Mouse (Mus musculus) cortical plate, adult 2 months (tissue): ENCODE measurements around the gene Zfp69.

Experiments
- CTCF ChIP-seq: fragments of 200-500 bp; IDR thresholded peaks from 2 replicates; pipeline ENCODE4 v1.5.1; 2011; ENCODE audit warnings: mild to moderate bottlenecking, control low read depth, low read length; ENCODE audit not compliant: insufficient read depth; ENCODE audit errors: extremely low read depth
- POLR2A ChIP-seq: fragments of 200-500 bp; IDR thresholded peaks from 2 replicates; pipeline ENCODE4 v1.6.1; 2011; ENCODE audit warnings: mild to moderate bottlenecking, low read length, control low read depth; ENCODE audit not compliant: insufficient read depth; ENCODE audit errors: extremely low read depth

DNA sequence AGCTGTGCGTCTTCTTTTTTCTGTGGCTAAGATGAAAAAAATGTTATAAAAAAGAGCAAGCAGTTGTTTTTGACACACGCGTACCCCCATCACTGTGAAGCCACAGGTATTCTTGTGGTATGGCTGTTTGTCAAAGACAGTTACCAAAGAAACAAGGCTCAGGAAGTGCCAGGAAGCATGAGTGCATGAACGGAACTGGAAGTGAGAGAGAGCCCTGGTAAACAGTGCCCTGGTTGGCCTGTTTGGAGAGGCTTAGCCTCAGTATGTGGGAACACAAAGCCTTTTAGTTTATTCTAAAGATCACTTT lies 23.9 kb upstream of the Zfp69 start:
- no peak for TF ChIP-seq POLR2A
- no peak for TF ChIP-seq CTCF
